Mouse (Mus musculus) liver, postnatal 0 days (tissue): ENCODE data around the gene Mat2a. TPM values are rescaled to one million over a fixed set of nuclear protein-coding genes. Genes with fewer than 3 reads are reported as not detected.

Experiments
- ATAC-seq: fragments of 200-750 bp; cut with Nextera tagmentation; 2 replicates; pipeline ENCODE4 v1.8.0; 2017; ENCODE audit warnings: mild to moderate bottlenecking, moderate library complexity
- DNase-seq: peaks from one replicate; pipeline ENCODE4 v3.0.0-alpha.2; 2016
- H3K27ac ChIP-seq: fragments of 300-500 bp; sonication (generic); 2 replicates; pipeline ENCODE4 v1.5.1; 2014; ENCODE audit warnings: antibody characterized with exemption, moderate library complexity, mild to moderate bottlenecking, low read depth
- H3K27me3 ChIP-seq: fragments of 300-500 bp; sonication (generic); 2 replicates; pipeline ENCODE4 v1.6.1; 2014; ENCODE audit warnings: low read length, control low read depth, mixed read lengths; ENCODE audit not compliant: insufficient read depth
- H3K36me3 ChIP-seq: fragments of 300-500 bp; sonication (generic); replicated peaks from 2 replicates; pipeline ENCODE4 v1.6.1; 2014; ENCODE audit warnings: mild to moderate bottlenecking, control low read depth, low read length, moderate library complexity, mixed read lengths; ENCODE audit not compliant: insufficient read depth
- H3K4me1 ChIP-seq: fragments of 300-500 bp; sonication (generic); 2 replicates; pipeline ENCODE4 v1.6.1; 2014; ENCODE audit warnings: antibody characterized with exemption, mild to moderate bottlenecking, control low read depth; ENCODE audit not compliant: insufficient read depth
- H3K4me2 ChIP-seq: fragments of 300-500 bp; sonication (generic); 2 replicates; pipeline ENCODE4 v1.6.1; 2014; ENCODE audit warnings: low read depth, mild to moderate bottlenecking, low read length, moderate library complexity, mixed read lengths
- H3K4me3 ChIP-seq: fragments of 300-500 bp; sonication (generic); 2 replicates; pipeline ENCODE4 v1.5.1; 2014; ENCODE audit warnings: low read depth, low read length
- H3K9ac ChIP-seq: fragments of 300-500 bp; sonication (generic); replicated peaks from 2 replicates; pipeline ENCODE4 v1.6.1; 2014; ENCODE audit warnings: mild to moderate bottlenecking, moderate library complexity
- H3K9me3 ChIP-seq: fragments of 300-500 bp; sonication (generic); 2 replicates; pipeline ENCODE4 v1.6.1; 2016; ENCODE audit warnings: mild to moderate bottlenecking, control low read depth, low read length, mixed read lengths
- CTCF ChIP-seq: sonication (generic); IDR thresholded peaks from 2 replicates; pipeline ENCODE4 v1.5.1; 2016; ENCODE audit warnings: antibody characterized with exemption, low read depth
- EP300 ChIP-seq: IDR thresholded peaks from 2 replicates; pipeline ENCODE4 v1.6.1; 2016; ENCODE audit warnings: antibody characterized with exemption, low read depth, mild to moderate bottlenecking
- WGBS: fragments of 180-500 bp; shearing (Covaris S2); extraction: QIAGEN DNeasy Blood & Tissue Kit; methylation state at CpG from one replicate; pipeline ENCODE4 v1.1.7; 2014; ENCODE audit not compliant: insufficient replicate concordance; 5-methylcytosine and 5-hydroxymethylcytosine counted together
- polyA plus RNA-seq: library from polyadenylated mRNA; unstranded; fragments of >200 nt; fragmentation: Nextera tagmentation; extraction: Ambion mirVana; gene quantifications from 2 replicates; pipeline ENCODE4 v1.2.1, GENCODE M21; 2015

The Mat2a gene
- polyA plus RNA-seq, 1 experiment from 2014 or later: 138 TPM

- 21% methylated on average over 1 of the region's 1 CpGs for WGBS
- no peak overlapping the region for H3K9ac ChIP-seq
Observed at GRCm38 (mm10) chr6:72410003-72410402, 29.4 kb downstream of the Mat2a start.

DNA sequence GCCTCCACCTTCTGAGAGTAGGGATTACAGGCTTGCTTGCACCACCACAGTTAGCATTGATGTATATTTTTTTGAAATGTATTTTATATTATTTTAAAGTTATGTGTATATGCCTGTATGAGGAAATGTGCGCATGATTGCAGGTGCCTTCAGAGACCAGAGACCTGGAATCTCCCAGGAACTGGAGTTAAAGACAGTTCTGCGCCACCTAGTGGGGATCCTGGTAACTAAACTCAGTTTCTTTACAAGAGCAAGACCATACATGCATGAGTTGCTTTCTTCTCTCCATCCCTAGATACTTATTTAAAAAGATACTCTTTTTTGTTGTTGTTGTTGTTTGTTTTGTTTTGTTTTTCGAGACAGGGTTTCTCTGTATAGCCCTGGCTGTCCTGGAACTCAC lies 29.8 kb downstream of the Mat2a start:
- no peak for ATAC-seq
- TF ChIP-seq CTCF: peak; percentile 81
- TF ChIP-seq EP300: no peak
- Histone ChIP-seq H3K9me3 (no peaks in the 10 kb centered on the region), H3K27ac (no peak overlapping the region), H3K36me3 (no peaks in the 10 kb centered on the region), H3K4me2 (no peak overlapping the region), H3K27me3 (no peaks in the 10 kb centered on the region), H3K4me3 (no peak overlapping the region), H3K9ac (no peak overlapping the region), H3K4me1 (peaks cover 4% of the 10 kb centered on the region)
- 17% methylated on average over 3 of the region's 3 CpGs for WGBS
- DNase-seq: peak; percentile 76

More at GRCm38 (mm10) chr6:72410003-72410402, 29.4 kb downstream of the Mat2a start:
- TF ChIP-seq EP300: no peak
- peak; percentile 38; the same call in 1 of the 2 replicates for TF ChIP-seq CTCF
- Histone ChIP-seq H3K36me3 (no peaks in the 10 kb centered on the region), H3K4me1 (peaks cover 6% of the 10 kb centered on the region), H3K27ac (no peak overlapping the region), H3K9me3 (no peaks in the 10 kb centered on the region), H3K4me2 (no peak overlapping the region), H3K27me3 (no peaks in the 10 kb centered on the region), H3K4me3 (no peak overlapping the region)
- ATAC-seq: no peak
- DNase-seq: no peak

DNA sequence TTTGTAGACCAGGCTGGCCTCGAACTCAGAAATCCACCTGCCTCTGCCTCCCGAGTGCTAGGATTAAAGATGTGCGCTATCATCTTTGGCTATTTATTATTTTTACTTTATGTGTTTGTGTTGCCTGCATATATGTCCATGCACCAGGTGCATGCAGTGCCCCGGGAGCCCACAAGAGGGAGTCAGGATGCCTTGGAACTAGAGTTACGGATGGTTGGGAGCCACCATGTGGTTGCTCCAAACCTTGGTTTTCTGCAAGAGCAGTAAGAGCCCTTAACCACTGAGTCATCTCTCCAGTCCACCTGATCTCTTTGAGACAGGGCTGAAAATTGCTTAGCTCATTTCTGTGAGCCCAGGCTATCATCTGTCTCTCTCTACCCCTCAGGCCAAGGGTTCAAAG lies 32.2 kb downstream of the Mat2a start:
- Histone ChIP-seq H3K9ac (no peak overlapping the region), H3K9me3 (no peaks in the 10 kb centered on the region), H3K27ac (no peak overlapping the region), H3K4me1 (no peaks in the 10 kb centered on the region), H3K27me3 (no peaks in the 10 kb centered on the region), H3K36me3 (no peaks in the 10 kb centered on the region), H3K4me2 (no peak overlapping the region), H3K4me3 (no peak overlapping the region)
- ATAC-seq (peak; percentile 89), DNase-seq (peak; percentile 94)
- WGBS: 3% methylated on average over 5 of the region's 5 CpGs
- TF ChIP-seq CTCF: peak; percentile 99
- TF ChIP-seq EP300: no peak

GRCm38 (mm10) chr6:72405356-72405755 lies 34.0 kb downstream of the Mat2a start:
- Histone ChIP-seq H3K9ac (no peak overlapping the region), H3K4me1 (no peaks in the 10 kb centered on the region), H3K9me3 (no peaks in the 10 kb centered on the region), H3K27ac (no peak overlapping the region), H3K27me3 (no peaks in the 10 kb centered on the region), H3K4me2 (no peak overlapping the region), H3K36me3 (no peaks in the 10 kb centered on the region), H3K4me3 (no peak overlapping the region)
- TF ChIP-seq EP300: no peak
- no peak for TF ChIP-seq CTCF
- DNase-seq: no peak
- 78% methylated on average over 7 of the region's 7 CpGs for WGBS
- ATAC-seq: no peak

- ATAC-seq (peak; percentile 90), DNase-seq (peak; percentile 85)
- Histone ChIP-seq H3K36me3 (no peaks in the 10 kb centered on the region), H3K27me3 (no peaks in the 10 kb centered on the region), H3K4me3 (no peak overlapping the region), H3K27ac (no peak overlapping the region), H3K4me1 (peaks cover 4% of the 10 kb centered on the region), H3K4me2 (no peak overlapping the region), H3K9ac (no peak overlapping the region), H3K9me3 (no peaks in the 10 kb centered on the region)
- 11% methylated on average over 7 of the region's 7 CpGs for WGBS
- TF ChIP-seq CTCF (peak; percentile 90), EP300 (no peak)
Observed at GRCm38 (mm10) chr6:72401875-72402274, 37.5 kb downstream of the Mat2a start.

- Histone ChIP-seq H3K4me3 (no peak overlapping the region), H3K9ac (no peak overlapping the region), H3K36me3 (no peaks in the 10 kb centered on the region), H3K9me3 (no peaks in the 10 kb centered on the region), H3K4me2 (no peak overlapping the region), H3K4me1 (peaks cover 7% of the 10 kb centered on the region), H3K27me3 (no peaks in the 10 kb centered on the region), H3K27ac (no peak overlapping the region)
- ATAC-seq: no peak
- 82% methylated on average over 2 of the region's 2 CpGs for WGBS
- no peak for TF ChIP-seq EP300
- no peak for TF ChIP-seq CTCF
- no peak for DNase-seq
Observed at GRCm38 (mm10) chr6:72399967-72400366, 39.4 kb downstream of the Mat2a start.

DNA sequence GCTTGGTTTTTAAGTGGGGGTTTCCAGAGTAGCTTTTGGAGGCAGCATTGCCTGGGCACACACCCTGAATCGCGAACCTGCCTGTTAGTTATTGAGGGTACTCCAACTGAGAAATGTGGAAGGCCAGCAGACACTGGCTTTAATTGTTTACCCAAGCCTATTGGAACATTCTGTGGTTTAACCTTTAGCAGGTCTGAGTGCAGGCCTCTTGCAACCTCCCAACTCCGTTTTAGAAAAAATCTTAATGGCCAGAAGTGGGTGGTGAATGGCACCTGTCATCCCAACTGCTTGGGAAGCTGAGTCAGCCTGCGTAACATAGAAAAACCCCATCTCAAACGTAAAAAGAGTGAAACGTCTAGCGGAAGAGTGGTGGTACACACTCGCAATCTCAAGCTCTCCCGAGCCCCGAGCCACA lies 42.5 kb downstream of the Mat2a start:
- no peak for ATAC-seq
- no peaks in the 10 kb centered on the region for H3K36me3 ChIP-seq
- 64% methylated on average over 10 of the region's 10 CpGs for WGBS
- no peaks in the 10 kb centered on the region for H3K9me3 ChIP-seq
- H3K27me3 ChIP-seq: no peaks in the 10 kb centered on the region
- TF ChIP-seq EP300 (no peak), CTCF (no peak)
- H3K9ac ChIP-seq: 0 out of 2 replicates have a peak overlapping the region, but pooled peaks have one; percentile 21
- H3K4me3 ChIP-seq: no peak overlapping the region
- DNase-seq: no peak
- H3K4me1 ChIP-seq: peaks cover 7% of the 10 kb centered on the region
- no peak overlapping the region for H3K4me2 ChIP-seq
- H3K27ac ChIP-seq: peak overlapping the region; percentile 44
